In genomic region chr13:55101627-55102026, GRCm38 (mm10) we compare ENCODE assay signal across 40 mouse cellular contexts. TPM values are rescaled to one million over a fixed set of nuclear protein-coding genes. Genes with fewer than 3 reads are reported as not detected.
DNase-seq lines count a peak whose midpoint lies in the region; ATAC-seq lines count a peak whose summit lies in the region.
"Had no signal": no experiment of that assay in that cellular context is flagged by ENCODE, and none has a peak within 500 bp of the region (broad histone marks: within the 10 kb centered on the region; RNA-seq: fewer than 3 reads in every experiment).

No protein-coding gene starts in this region.

- intact Hi-C loops in heart, postnatal 36 days (cut with DNase I), result loop anchor here (10.0 kb wide), 1 partner anchor 223 kb away; the partner anchor contains the start of genes Mxd3, Prelid1 and Rab24

- no peak overlapping the region for H3K4me3 ChIP-seq in heart, embryonic 16.5 days (ENCODE audit: low read length)
- H3K4me3 ChIP-seq: hindbrain, embryonic 13.5 days; limb, embryonic 12.5 days; liver, embryonic 12.5 days; megakaryocyte, embryonic 14.5 days; midbrain, embryonic 13.5 days had no signal

- ATAC-seq in heart, embryonic 16.5 days (replicated peaks; ENCODE audit: extremely low read depth, insufficient read depth, low FRiP score), result no peak
- no peak for ATAC-seq in erythroblast, adult 5-6 weeks (replicated peaks; ENCODE audit: low FRiP score, poor library complexity, severe bottlenecking)
- ATAC-seq: forebrain, embryonic 14.5 days; intestine, postnatal 0 days; liver, embryonic 12.5 days; liver, postnatal 0 days; lung, postnatal 0 days; midbrain, embryonic 13.5 days had no signal

- peaks cover 15% of the 10 kb centered on the region for H3K4me1 ChIP-seq in heart, embryonic 16.5 days (ENCODE audit: control insufficient read depth, insufficient read depth, low read length)

- H3K9ac ChIP-seq in heart, embryonic 16.5 days (ENCODE audit: low read length), result no peak overlapping the region
- H3K9ac ChIP-seq: hindbrain, embryonic 13.5 days; limb, embryonic 12.5 days; liver, embryonic 12.5 days; liver, postnatal 0 days; midbrain, embryonic 13.5 days had no signal

- H3K4me2 ChIP-seq in heart, embryonic 16.5 days (ENCODE audit: low read depth, low read length), result no peak overlapping the region
- H3K4me2 ChIP-seq: hindbrain, embryonic 13.5 days; limb, embryonic 12.5 days; liver, embryonic 12.5 days; midbrain, embryonic 13.5 days had no signal

- no peaks in the 10 kb centered on the region for H3K27me3 ChIP-seq in heart, embryonic 16.5 days (ENCODE audit: control insufficient read depth, insufficient read depth, low read length)
- H3K27me3 ChIP-seq: CH12.LX; hindbrain, embryonic 13.5 days; limb, embryonic 12.5 days; liver, embryonic 12.5 days; megakaryocyte, embryonic 14.5 days; midbrain, embryonic 13.5 days had no signal

- no peaks in the 10 kb centered on the region for H3K36me3 ChIP-seq in heart, embryonic 16.5 days (ENCODE audit: control insufficient read depth, insufficient read depth)
- H3K36me3 ChIP-seq: G1E; hindbrain, embryonic 13.5 days; limb, embryonic 12.5 days; liver, embryonic 12.5 days; midbrain, embryonic 13.5 days had no signal

- H3K27ac ChIP-seq in heart, embryonic 16.5 days (ENCODE audit: low read length), result peak overlapping the region; percentile 21; the same call in 1 of the 2 replicates
- H3K27ac ChIP-seq: hindbrain, embryonic 13.5 days; limb, embryonic 12.5 days; liver, embryonic 12.5 days; midbrain, embryonic 13.5 days had no signal

- no peak for DNase-seq in heart, postnatal 36 days
- DNase-seq in 3134 (ENCODE audit: extremely low read depth, insufficient read length, low spot score), result peak; percentile 22
- DNase-seq in ES-CJ7 (ENCODE audit: low read depth, low spot score), result peak; percentile 44
- DNase-seq in ZHBTc4 (ENCODE audit: low read depth, low spot score), result peak; percentile 42
- no peak for DNase-seq in retina, postnatal 1 day
- DNase-seq: adrenal gland, adult 8-10 months; cerebellum, adult 2 months; cerebellum, postnatal 25 days; gastrocnemius, postnatal 25 days; kidney, postnatal 14 days; layer of hippocampus, adult 9-11 months; liver, postnatal 0 days; lung, postnatal 4 days; right cerebral cortex, postnatal 25 days; thymus, adult 2 months; thymus, postnatal 36 days had no signal

- H3K9me3 ChIP-seq in heart, embryonic 16.5 days (replicated peaks; ENCODE audit: control insufficient read depth, low read length), result no peaks in the 10 kb centered on the region
- H3K9me3 ChIP-seq: G1E; hindbrain, embryonic 13.5 days; megakaryocyte, embryonic 14.5 days; midbrain, embryonic 13.5 days had no signal

- WGBS in heart, embryonic 16.5 days, result 72% methylated on average over 11 of the region's 11 CpGs

RNA-seq across cellular contexts. Expression of gene Uimc1, which starts 1.5 kb away (rescaled TPM):
- 19.0 and 22.0 TPM in 2 replicates for polyA plus RNA-seq in heart, embryonic 16.5 days (2015; fragmentation: Nextera tagmentation; extraction: Ambion mirVana)
- total RNA-seq in heart, postnatal 36 days (2021), result 10 to 100 TPM; 18.4 to 21.9 TPM
- total RNA-seq in erythroblast, adult 5-6 weeks (2015; ENCODE audit: low replicate concordance), result 16.5 and 36.5 TPM in 2 replicates
- 25.1 and 30.4 TPM in 2 replicates for total RNA-seq in erythroblast, adult 5-6 weeks (2017; ENCODE audit: low replicate concordance)

RNA-seq across cellular contexts. Expression of gene Zfp346, which starts 3.5 kb away (rescaled TPM):
- polyA plus RNA-seq in heart, embryonic 16.5 days (2015; fragmentation: Nextera tagmentation; extraction: Ambion mirVana), result 19.1 and 20.6 TPM in 2 replicates
- 10 to 100 TPM; 17.4 to 23.6 TPM for total RNA-seq in heart, postnatal 36 days (2021)
- 14.8 and 24.8 TPM in 2 replicates for total RNA-seq in erythroblast, adult 5-6 weeks (2015; ENCODE audit: low replicate concordance)
- total RNA-seq in erythroblast, adult 5-6 weeks (2017; ENCODE audit: low replicate concordance), result 17.3 and 25.2 TPM in 2 replicates

RNA-seq across cellular contexts. Expression of gene Gm17617, which starts 31.7 kb away (rescaled TPM):
- not detected in 2 replicates for polyA plus RNA-seq in heart, embryonic 16.5 days (2015; fragmentation: Nextera tagmentation; extraction: Ambion mirVana)
- not detected for total RNA-seq in heart, postnatal 36 days (2021)
- total RNA-seq in erythroblast, adult 5-6 weeks (2015; ENCODE audit: low replicate concordance), result not detected in 2 replicates
- not detected in 2 replicates for total RNA-seq in erythroblast, adult 5-6 weeks (2017; ENCODE audit: low replicate concordance)
- total RNA-seq: adrenal gland, adult 8-10 months; adrenal gland, postnatal 4 days; CH12.LX; G1E; gastrocnemius, adult 18-20 months; gastrocnemius, postnatal 25 days; heart, adult 18-20 months; heart, postnatal 14 days; left cerebral cortex, postnatal 10 days; monocyte, adult 5-6 weeks had no signal
- polyA plus RNA-seq: C2C12; cerebellum, adult 2 months; embryonic facial prominence, embryonic 11.5 days; forebrain, embryonic 14.5 days; frontal cortex, adult 2 months; G1E; hindbrain, embryonic 13.5 days; intestine, postnatal 0 days; kidney, embryonic 14.5 days; limb, embryonic 12.5 days; liver, embryonic 12.5 days; liver, postnatal 0 days; lung, postnatal 0 days; midbrain, embryonic 13.5 days; neural tube, embryonic 14.5 days; stomach, embryonic 16.5 days; thymus, adult 2 months had no signal

RNA-seq across cellular contexts. Expression of gene Fgfr4, which starts 50.8 kb away (rescaled TPM):
- 0.80 and 2.6 TPM in 2 replicates for polyA plus RNA-seq in heart, embryonic 16.5 days (2015; fragmentation: Nextera tagmentation; extraction: Ambion mirVana)
- total RNA-seq in heart, postnatal 36 days (2021), result under 1 TPM; 0.36 to 0.73 TPM
- total RNA-seq in erythroblast, adult 5-6 weeks (2015; ENCODE audit: low replicate concordance), result not detected in 2 replicates
- not detected in 2 replicates for total RNA-seq in erythroblast, adult 5-6 weeks (2017; ENCODE audit: low replicate concordance)
- total RNA-seq: CH12.LX; monocyte, adult 5-6 weeks had no signal
- polyA plus RNA-seq: G1E had no signal

Comparison
In these comparisons a context has a peak if more than half of its experiments do, and no peak if none do; other contexts are left out.
1. DNase-seq: peak in 3134 (single experiment), ES-CJ7 (single experiment) and ZHBTc4 (single experiment); none in heart, postnatal 36 days (0 of 2) and retina, postnatal 1 day (single experiment).